Mouse (Mus musculus): ENCODE results near the gene Efna1.

GRCm38 (mm10) chr3:89227307-89228179, 53.4 kb downstream of the Efna1 start:
- TF ChIP-seq ZMIZ1 (IDR thresholded peaks at IDR 0.05; ENCODE audit: low read depth, low read length) (no peak), CTCF (IDR thresholded peaks at IDR 0.05 in 2 of 3, conservative IDR thresholded peaks at IDR 0.05 in 1 of 3; ENCODE audit: control insufficient read depth in 1 of 3, insufficient read depth in 1 of 3, low read depth in 2 of 3, low read length in 3 of 3, poor library complexity in 1 of 3, severe bottlenecking in 1 of 3) (no peak), CHD1 (IDR thresholded peaks at IDR 0.05; ENCODE audit: low read depth, low read length) (no peak), POLR2A (IDR thresholded peaks at IDR 0.05; ENCODE audit: control insufficient read depth in 1 of 2, insufficient read depth in 1 of 2, low read depth in 1 of 2, low read length in 2 of 2, poor library complexity in 1 of 2) (no peak), EP300 (IDR thresholded peaks at IDR 0.05; ENCODE audit: low read depth in 1 of 2, low read length in 2 of 2) (no peak), GATA1 (IDR thresholded peaks at IDR 0.05; ENCODE audit: low read depth, low read length) (no peak), NELFE (IDR thresholded peaks at IDR 0.05; ENCODE audit: low read depth, low read length) (no peak)

Measured in MEL (cell line).